Mouse (Mus musculus): ENCODE data around the gene Cklf.
"Not testable (repeated sequence)": the region's sequence is repeated elsewhere in the genome, so short reads cannot be mapped to it uniquely, and the experiment has no call there.

The Cklf gene

DNA sequence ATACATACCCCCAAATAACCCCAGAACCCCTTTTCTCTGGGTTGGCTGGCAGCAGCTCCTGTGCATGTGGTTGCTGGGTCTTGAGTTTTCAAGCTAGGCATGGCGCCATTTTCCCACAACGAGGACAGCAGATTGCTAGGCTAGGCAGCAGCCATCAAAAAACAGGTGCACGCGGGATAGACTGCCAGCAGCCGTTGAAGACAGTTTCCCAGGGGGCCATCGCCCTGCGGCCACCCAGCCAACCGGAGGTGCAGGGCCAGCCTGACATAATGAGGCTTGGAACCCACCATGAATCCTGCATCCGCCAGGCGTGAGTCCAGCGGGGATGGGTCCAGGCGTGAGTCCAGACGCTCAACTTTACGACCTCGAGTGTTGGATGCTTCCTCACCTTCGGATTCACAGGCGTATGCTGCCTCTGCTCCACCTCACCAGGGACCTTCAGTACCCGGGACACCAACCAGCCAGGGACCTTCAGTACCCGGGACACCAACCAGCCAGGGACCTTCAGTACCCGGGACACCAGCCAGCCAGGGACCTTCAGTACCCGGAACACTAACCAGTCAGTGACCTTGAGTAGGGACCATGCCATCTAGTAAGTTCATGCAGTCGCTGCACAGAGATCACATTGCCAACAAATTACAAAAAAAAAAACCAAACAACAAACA lies 13.7 kb downstream of the Cklf start:
- DNase-seq = not testable (repeated sequence)

DNA sequence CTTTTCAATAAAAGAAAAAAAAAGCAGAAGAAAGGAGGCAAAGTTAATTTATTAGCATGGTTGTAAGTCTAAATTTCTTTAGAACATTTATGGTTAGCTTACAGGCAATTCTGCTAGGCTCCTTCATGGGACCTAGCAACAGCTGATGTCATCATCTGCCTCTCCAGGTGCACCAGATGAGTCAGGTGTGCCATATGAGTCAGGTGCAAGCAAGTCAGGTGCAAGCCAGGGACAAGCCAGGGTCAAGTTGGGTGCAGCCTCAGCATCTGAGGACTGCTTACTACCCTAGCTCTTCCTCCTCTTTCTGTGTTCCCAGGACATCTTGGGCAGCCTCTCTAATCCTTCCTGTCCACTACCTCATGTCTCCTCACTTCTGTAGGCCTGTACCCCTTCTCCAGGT lies 17.7 kb downstream of the Cklf start:
- DNase-seq = no peak

DNA sequence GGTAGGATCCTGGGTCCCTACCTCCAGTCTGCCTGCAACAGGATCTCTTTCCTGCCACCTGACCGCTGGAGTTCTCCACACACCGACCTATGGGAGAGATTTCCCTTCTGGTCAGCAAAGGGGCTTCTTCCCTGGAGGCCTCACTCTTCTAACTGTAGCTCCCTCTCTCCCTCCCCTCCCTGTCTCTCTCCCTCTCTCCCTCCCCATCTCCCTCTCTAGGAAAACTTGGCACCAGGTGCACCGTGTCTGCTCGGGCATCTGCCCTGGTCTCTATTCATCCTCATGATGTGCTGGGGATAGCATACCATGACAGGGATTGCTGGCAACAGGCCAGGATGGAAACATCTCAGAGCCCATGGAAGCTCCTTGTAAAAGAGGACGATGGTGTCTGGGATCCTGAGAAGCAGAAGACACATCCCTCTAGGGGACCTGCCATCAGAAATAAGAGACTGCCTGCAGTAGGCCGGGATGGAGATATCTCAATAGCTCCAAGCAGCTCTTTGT lies 18.3 kb downstream of the Cklf start:
- DNase-seq = no peak

DNA sequence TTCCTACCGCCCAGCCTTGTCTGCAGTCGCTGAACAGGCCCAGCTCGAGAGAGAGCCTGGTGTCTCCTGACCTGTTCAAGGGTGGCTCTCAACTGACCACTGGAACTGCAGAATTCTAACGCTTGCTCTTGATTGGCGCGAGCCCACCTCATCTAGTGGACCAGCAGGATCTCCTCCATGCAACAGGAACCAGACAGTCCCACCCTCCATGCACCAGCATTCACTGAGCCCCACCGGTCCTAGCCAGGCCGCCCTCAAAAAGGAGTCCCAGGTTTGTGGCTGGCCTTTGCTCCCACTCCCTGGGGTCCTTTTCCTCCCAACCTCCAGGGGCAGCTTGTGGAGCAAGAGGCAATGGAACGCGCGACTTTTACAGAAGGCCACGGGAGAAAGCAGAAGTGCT lies 42.4 kb downstream of the Cklf start, which contains the start of gene Cmtm2a:
Cmtm2a (minus strand) TSS at position 101 of the 400 bp plus-strand sequence.
- DNase-seq = not testable (repeated sequence)

DNA sequence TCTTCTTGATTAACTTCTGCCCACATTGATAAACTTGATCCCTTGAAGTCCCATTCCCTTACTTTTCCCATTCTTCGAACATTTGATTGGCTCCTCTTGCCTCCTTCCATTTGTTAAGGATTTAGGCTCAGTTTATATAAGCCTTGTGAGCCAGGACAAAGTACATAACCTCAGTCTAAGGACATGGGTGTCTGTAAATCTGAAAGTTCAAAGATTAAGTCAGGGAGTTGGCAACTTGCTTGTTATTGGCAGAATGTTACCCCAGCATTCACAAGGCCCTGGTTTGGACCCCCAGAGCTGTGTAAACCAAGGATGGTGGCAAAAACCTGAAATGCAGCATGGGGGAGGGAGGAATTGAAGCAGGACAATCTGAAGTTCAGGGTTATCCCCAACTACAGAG lies 43.7 kb downstream of the Cklf start:
- no peak for DNase-seq

DNA sequence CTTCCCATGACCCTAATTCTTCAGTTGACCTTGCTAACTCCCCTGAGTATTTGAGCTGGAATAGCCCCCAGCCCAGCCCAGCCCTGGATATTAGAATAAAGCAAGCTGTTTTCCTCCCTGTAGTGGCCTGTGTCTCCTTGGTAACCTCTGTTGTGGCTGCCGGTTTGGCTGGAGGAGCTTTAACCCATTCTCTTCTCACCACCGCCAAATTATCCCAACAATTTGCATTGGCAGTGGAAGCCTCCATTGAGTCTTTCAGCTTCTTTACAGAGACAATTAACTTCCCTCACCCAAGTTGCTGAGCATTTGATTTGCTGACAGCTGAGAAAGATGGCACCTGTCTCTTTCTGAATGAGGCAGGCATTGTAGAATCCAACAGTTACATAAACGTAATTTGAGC lies 50.9 kb downstream of the Cklf start:
- not testable (repeated sequence) for DNase-seq

GRCm38 (mm10) chr8:104302536-104302935 lies 51.9 kb downstream of the Cklf start:
- not testable (repeated sequence) for DNase-seq

- no peak for DNase-seq
These were observed 54.3 kb downstream of the Cklf start for GRCm38 (mm10) chr8:104304962-104305361.

GRCm38 (mm10) chr8:104308341-104308740 lies 57.7 kb downstream of the Cklf start:
- DNase-seq = not testable (repeated sequence)

GRCm38 (mm10) chr8:104309441-104310155 lies 58.9 kb downstream of the Cklf start, which contains the start of the genes Gm45711 and Cmtm1:
Gm45711 (minus strand) TSS chr8:104310081.
Cmtm1 (minus strand) TSS chr8:104310145.
- DNase-seq = not testable (repeated sequence)

- not testable (repeated sequence) for DNase-seq
These were observed 61.4 kb downstream of the Cklf start for GRCm38 (mm10) chr8:104312023-104312422.

- DNase-seq = no peak
These were observed 62.6 kb downstream of the Cklf start for GRCm38 (mm10) chr8:104313311-104313710.
